Mouse (Mus musculus): ENCODE measurements around the gene Actg1.

Actg1 gene

DNA sequence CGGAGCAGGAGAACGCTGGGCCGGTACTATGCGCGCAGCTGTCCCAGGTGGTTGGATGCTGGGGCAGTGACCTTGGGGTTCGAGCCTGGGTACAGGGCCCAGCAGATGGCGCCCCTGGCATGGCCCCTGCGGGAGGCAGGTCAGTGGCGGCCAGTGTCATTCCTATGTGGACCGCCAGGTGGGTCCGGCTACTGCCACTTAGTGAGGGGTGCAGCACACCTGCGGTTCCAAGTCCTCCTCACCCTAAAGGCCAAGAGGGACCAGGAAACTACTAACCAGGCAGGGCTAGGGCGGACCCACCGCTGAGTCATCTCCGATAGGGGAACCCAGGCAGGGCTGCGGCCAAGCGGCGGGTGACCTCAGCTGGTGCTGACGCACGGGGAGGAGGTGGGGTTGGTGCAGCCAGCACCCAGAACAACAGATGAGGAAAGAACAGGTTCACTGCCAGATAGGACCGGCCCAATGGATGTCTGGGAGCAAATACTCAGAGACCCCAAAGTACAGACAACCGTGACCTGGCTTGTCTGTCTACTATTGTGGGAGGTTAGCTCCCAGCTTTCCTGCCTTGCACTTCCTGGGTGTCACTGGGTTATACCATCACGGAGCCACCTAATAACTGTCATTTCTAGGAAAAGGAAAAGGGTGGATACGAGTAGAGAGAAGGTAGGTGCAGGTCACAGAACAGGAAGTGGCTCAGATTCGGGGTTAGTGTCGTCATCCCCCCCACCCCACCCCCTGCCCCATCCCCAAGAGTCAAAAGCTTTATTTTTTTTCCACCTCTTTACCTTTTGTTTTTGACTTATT is 5.4 kb upstream of the Actg1 start:
- TF ChIP-seq GATA4 (IDR thresholded peaks at IDR 0.05; ENCODE audit: insufficient replicate concordance, low read length), result peak; percentile 65; the same call in 1 of the 2 replicates

- TF ChIP-seq GATA4 (IDR thresholded peaks at IDR 0.05; ENCODE audit: insufficient replicate concordance, low read length), result no peak
Observed at GRCm38 (mm10) chr11:120352571-120353290, 4.4 kb upstream of the Actg1 start.

DNA sequence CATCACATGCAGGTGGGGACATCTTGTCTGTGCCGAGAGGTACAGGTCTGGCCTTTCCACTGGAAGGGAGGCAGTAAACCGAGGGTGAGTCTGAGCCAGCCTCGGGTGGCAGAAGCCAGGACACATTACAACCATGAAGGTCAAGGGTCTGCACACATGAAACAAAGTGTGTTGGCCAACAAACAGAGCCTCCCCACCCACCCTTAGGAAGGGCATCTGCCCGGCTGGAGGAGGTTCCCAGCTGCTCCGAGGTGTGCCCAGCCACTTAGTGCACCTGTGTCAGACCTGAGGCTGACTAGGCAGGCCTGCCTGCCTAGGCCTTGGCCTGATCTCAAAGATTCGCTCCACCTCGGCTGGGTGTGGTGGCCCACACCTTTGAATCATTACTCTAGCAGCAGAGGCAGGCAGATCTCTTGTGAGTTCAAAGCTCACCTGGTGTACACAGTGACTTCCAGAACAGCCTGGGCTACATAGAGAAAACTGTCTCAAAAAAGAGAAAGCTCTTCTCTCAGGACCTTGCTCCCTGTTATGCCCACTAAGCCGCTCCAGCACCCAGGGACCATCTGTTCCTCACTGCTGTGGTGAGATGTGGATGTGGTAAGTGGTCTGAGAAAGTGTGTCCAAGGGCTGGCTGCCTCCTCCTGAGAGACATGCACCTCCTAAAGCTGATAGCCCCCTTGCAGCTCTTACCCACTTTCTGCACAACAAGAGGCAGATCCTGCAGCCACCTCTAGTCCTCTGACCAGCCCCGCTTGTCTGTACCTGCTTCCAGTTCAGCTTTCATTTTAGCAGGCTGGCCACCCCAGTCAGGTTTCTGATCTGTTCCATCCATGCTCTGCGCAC is 3.1 kb upstream of the Actg1 start:
- no peak for TF ChIP-seq GATA4 (IDR thresholded peaks at IDR 0.05; ENCODE audit: insufficient replicate concordance, low read length)

DNA sequence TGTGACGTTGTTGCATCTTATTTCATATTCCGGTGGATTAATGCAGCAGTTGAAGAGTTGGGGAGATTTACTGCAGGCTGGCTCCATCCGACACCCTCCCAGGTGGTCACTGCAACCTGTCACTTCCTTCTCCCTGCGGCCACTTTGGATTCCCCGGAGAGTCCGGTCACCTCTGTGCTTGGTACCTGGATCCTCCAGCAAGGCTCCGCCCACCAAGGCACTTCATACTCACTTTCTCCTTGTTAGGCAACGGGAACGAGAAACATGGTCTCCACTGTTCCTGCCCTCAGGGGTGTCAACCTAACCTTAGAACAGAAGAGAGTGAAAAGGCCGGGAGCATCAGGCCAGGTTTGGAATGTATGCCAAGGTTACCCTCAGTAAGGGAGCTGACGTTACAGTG is 2.4 kb upstream of the Actg1 start:
- TF ChIP-seq GATA4 (IDR thresholded peaks at IDR 0.05; ENCODE audit: insufficient replicate concordance, low read length), result no peak

GRCm38 (mm10) chr11:120349986-120350702 is 1.8 kb upstream of the Actg1 start:
- peak; percentile 50; the same call in 1 of the 2 replicates for TF ChIP-seq GATA4 (IDR thresholded peaks at IDR 0.05; ENCODE audit: insufficient replicate concordance, low read length)

GRCm38 (mm10) chr11:120349371-120349985 is 1.1 kb upstream of the Actg1 start:
- no peak for TF ChIP-seq GATA4 (IDR thresholded peaks at IDR 0.05; ENCODE audit: insufficient replicate concordance, low read length)

GRCm38 (mm10) chr11:120348684-120349370 is 485 bp upstream of the Actg1 start:
- TF ChIP-seq GATA4 (IDR thresholded peaks at IDR 0.05; ENCODE audit: insufficient replicate concordance, low read length), result no peak

DNA sequence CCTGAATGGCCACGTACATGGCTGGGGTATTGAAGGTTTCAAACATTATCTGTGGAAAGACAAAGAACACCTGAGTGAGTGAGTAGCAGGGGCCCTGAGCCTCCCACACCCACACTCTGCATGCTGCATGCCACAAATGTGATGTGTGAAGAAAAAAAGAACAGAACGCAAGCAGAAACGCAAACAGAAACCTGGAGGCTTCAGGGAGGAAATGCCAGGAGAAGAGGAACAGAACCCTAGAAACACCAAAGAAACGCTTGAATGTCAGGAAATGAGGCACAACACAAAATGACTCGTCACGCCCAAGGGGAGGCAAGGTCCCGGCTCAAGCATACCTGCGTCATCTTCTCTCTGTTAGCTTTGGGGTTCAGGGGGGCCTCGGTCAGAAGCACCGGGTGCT is 1.0 kb downstream of the Actg1 start:
- no peak for TF ChIP-seq GATA4 (IDR thresholded peaks at IDR 0.05; ENCODE audit: insufficient replicate concordance, low read length)

- TF ChIP-seq GATA4 (IDR thresholded peaks at IDR 0.05; ENCODE audit: insufficient replicate concordance, low read length), result no peak
Observed at GRCm38 (mm10) chr11:120345067-120345681, 3.2 kb downstream of the Actg1 start.

DNA sequence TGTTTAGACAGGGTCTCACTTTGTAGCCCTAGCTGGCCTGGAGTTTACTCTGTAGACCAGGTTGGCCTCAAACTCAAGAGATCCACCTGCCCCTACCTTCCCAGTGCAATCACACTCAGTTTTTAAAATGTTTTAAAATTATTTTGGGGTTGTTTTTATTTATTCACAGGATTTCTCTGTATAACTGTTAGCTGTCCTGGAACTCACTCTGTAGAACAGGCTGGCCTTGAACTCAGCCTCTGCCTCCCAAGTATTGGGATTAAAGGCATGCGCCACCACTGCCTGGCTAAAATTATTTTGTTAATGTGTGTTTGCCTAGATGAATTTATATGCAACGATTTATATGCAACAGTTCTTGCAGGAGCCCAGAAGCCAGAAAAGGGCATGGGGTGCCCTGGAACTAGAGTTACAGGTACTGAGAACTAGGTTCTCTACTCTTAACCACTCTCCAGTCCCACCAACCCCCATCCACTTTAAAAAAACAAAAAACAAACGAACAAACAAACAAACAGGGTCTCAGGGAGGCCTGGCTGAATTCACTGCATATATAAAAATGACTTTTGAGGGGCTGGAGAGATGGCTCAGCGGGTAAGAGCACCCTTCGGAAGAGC is 3.9 kb downstream of the Actg1 start:
- no peak for TF ChIP-seq GATA4 (IDR thresholded peaks at IDR 0.05; ENCODE audit: insufficient replicate concordance, low read length)

- TF ChIP-seq GATA4 (IDR thresholded peaks at IDR 0.05; ENCODE audit: insufficient replicate concordance, low read length), result no peak
Observed at GRCm38 (mm10) chr11:120343519-120344309, 4.6 kb downstream of the Actg1 start.

GRCm38 (mm10) chr11:120342656-120343160 is 5.6 kb downstream of the Actg1 start:
- no peak for TF ChIP-seq GATA4 (IDR thresholded peaks at IDR 0.05; ENCODE audit: insufficient replicate concordance, low read length)

All from liver, adult (tissue).